Mouse (Mus musculus) heart, postnatal 0 days (tissue): Measurements from ENCODE around the gene Peg3.

ENCODE experiments used
- CTCF ChIP-seq: IDR thresholded peaks from 2 replicates; pipeline ENCODE4 v1.5.1; 2016; ENCODE audit warnings: antibody characterized with exemption, control low read depth, low read depth
- EP300 ChIP-seq: IDR thresholded peaks from 2 replicates; pipeline ENCODE4 v1.6.1; 2016; ENCODE audit warnings: antibody characterized with exemption, low read depth

DNA sequence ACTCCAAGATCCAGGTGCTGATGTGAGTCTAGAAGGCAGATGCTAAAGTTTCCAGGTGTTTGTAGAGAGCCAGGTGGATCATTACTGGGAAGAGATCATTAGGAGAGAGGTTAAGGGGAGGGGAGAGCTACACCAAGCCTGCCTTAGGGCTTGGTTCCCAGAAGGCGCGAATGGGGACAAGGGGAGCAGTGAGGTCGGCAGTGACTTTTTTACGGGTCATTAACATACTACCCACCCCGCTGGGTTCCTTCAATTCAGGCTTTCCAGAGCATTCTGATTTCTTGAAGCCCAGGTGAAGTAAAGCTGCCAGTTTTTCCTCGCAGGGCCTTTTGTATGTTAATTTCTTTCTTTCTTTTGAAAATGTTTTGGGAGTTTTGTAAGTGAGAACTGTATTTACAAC is 29.9 kb upstream of the Peg3 start:
- TF ChIP-seq CTCF (no peak), EP300 (no peak)
